Mouse (Mus musculus) erythroid progenitor cell, adult 5-6 weeks (primary cell): Measurements from ENCODE around the gene Cyp2d12. TPM values are rescaled to one million over a fixed set of nuclear protein-coding genes. Genes with fewer than 3 reads are reported as not detected.
"Not testable (repeated sequence)": the region's sequence is repeated elsewhere in the genome, so short reads cannot be mapped to it uniquely, and the experiment has no call there.

Experiments used
- ATAC-seq: replicated peaks from 2 replicates; pipeline ENCODE4 v1.8.0; 2016; ENCODE audit warnings: moderate number of reproducible peaks, mild to moderate bottlenecking, moderate TSS enrichment, inconsistent platforms; ENCODE audit not compliant: poor library complexity, low FRiP score, severe bottlenecking
- total RNA-seq, 2 experiments: library from RNA; stranded (forward) in 1 of 2; stranded (reverse) in 1 of 2; fragments of 150-400 nt in 1 of 2; fragments of 186-747, 209-891 nt in 1 of 2; gene quantifications; 2 replicates each; pipeline versions ENCODE4 v1.2.3 to v1.2.4; 2015 to 2017; ENCODE audit warnings: low replicate concordance in 2 of 2

Gene Cyp2d12
- total RNA-seq (2015; ENCODE audit: low replicate concordance) (not detected in 2 replicates), total RNA-seq (2017; ENCODE audit: low replicate concordance) (not detected in 2 replicates)

DNA sequence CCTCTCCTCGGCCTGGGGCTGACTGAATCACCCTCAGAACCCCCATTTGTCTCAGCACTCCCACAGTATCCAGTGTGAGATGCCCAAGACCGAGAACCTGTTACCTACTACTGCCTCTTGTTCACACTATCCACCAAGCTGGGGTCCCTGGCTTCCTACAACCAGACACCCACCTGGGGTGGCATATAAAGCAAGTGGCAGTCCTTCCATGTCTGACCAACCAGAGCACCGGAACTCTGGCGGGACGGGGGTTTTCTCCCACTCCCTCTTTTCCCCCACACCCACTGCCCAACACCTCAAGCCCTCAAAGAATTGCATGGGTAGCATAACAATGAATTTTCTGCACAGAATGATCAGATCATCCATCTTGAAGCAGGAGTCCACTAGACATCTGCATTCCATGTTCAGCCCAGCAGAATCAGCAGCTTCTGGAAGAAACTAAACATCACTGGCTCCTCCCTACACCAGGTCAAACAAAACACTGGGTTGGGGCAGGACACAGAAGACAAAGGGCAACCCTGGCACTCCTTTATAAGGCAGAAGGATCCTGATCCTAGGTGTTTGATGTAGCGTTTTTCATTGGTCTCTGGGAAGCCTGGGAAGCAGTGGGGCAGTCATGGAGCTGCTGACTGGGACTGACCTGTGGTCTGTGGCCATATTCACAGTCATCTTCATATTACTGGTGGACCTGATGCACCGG, at the start of gene Cyp2d12:
TSS of gene Cyp2d12 (plus strand) at position 542 of the 700 bp plus-strand sequence.
- ATAC-seq: no peak

DNA sequence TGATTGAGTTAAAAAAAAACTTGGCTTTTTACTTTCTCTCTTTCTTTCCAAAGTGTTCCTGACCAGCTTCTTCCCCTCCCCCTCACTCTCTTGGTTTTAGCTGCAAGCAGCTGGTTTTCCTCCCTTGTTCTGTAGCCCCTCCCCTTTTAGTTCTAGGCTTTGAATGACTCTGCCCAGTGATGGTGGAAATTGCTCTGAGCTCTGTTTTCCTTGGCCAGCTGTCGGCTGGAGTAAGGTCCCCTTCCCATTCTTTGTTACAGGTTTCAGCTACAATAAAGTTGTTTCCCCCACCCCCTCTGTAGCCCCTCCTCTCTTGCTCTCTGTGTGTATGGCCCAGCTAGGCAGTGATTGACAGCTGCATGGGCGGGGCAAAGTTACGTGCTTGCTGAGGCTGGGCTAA, 47.9 kb upstream of the Cyp2d12 start:
- ATAC-seq: no peak

DNA sequence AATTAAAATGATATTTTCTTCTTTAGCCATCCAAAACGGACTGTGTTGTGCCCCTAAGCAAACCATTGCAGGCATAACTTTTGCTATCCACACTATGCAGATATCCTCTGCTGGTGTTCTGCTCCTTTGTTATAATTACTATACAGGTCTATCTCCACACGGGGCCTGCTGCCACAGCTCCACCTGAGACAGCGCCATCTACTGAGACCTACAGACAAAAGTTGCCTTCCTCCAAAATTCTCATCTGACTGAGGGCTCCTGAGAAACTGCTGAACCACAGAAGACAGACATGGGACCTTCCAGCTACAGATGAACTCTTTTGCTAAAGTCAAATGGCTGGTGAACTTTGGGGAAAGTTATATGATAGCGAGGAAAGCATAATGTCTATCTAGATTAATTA, 47.1 kb upstream of the Cyp2d12 start:
- ATAC-seq: not testable (repeated sequence)

DNA sequence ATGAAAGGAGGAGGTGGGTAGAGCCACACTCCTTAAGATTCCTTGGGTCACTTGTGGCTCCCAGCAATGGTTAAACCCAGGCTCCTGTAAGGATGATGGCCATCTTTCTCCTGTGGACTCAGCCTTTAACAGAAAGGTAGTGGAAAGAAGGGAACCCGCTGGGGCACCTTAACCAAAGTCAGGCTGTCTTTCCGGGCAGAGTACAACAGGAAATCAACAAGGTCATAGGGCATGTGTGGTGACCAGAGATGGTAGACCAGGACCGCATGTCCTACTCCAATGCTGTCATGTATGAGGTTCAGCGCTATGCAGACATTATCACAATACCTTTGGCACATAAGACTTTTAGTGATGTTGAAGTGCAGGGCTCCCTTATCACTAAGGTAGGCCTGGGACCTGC, 45.4 kb upstream of the Cyp2d12 start:
- ATAC-seq: not testable (repeated sequence)

DNA sequence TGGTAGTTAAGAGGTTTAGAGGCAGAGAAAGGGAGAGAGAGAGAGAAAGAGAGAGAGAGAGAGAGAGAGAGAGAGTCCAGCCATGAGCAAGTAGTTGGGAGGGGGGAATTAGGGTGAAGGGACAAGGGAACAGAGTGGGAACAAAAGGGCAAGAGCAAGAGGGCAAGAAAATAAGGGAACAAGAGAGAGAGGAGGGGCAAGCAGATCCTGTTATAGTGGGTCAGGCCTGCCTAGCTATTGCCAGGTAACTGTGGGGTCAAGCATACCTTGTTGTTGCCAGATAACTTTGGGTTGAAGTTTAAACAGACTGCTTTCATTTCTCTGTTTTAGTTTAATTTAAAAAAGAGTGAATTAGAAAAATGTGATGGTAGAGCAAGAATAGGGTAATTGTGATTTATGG, 44.4 kb upstream of the Cyp2d12 start:
- not testable (repeated sequence) for ATAC-seq

DNA sequence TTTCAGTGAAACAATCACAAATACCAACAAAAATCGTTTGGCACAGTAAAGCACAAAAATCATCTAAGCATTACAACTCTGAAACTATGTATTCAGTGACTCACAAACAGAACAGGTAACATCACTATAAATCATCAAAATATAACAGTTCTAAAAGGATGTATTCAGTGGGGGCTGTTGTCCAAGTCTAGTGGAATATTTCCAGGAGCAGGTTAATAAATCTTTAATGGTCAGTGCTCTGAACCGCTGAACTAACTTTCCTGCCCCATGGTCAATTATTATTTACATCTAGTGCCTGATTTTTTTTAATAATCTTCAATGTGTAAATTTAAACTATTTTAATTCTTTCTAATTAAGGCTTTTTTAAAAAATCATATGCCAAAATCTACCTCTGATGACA, 42.8 kb upstream of the Cyp2d12 start:
- ATAC-seq: not testable (repeated sequence)

DNA sequence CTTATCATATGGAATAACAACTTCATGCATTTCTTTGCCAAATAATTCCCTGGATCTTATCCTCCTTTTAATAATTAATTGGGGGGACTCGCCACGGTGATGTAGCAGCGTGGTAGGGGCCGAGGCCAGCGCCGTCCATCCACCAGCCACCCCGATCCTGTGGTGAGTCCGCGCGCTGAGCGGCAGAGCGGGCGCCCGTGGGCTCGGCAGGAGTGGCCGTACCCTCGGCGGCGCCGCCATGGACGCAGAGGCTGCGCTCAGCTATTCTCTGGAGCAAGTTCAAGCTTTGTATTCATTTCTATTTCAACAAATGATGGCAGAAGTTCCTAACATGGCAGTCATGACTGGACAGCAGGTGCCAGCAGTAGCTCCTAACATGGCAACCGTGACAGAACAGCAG, 38.7 kb upstream of the Cyp2d12 start:
- ATAC-seq: peak; percentile 75

DNA sequence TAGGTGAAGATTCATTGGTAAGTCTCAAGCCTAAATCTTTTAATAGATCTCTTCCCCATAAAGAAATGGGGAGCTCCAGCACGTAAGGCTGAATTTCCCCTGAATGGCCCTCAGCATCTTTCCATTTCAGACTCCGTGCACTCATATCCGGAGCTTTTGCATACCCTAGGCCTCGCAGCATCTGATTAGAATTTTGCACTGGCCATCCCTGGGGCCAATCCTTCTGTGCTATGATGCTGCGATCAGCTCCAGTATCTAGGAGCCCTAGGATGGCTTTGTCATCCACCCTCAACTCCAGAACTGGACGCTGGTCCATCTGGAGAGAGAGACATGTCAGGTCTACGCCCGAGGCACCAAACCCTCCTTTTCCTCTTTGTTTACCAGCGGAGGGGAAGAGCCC, 27.5 kb upstream of the Cyp2d12 start:
- not testable (repeated sequence) for ATAC-seq

DNA sequence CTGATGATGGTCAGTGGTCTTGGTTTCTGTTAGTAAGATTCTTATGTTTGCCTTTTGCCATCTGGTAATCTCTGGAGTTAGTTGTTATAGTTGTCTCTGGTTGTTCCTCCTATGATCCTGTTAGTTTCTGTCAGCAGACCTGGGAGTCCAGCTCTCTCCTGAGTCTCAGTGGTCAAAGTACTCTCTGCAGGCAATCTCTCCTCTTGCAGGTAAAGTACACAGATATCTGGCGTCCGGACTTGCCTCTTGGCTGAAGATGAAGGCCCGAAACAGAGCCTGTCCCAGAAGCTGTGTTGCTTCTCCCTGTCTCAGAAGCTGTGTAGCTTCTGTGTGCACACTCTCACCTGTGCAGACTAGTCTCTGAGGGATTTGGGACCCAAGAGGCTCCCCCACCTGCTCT, 22.2 kb upstream of the Cyp2d12 start:
- ATAC-seq: not testable (repeated sequence)

DNA sequence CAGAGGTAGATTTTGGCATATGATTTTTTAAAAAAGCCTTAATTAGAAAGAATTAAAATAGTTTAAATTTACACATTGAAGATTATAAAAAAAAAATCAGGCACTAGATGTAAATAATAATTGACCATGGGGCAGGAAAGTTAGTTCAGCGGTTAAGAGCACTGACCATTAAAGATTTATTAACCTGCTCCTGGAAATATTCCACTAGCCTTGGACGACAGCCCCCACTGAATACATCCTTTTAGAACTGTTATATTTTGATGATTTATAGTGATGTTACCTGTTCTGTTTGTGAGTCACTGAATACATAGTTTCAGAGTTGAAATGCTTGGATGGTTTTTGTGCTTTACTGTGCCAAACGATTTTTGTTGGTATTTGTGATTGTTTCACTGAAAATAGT, 11.9 kb upstream of the Cyp2d12 start:
- not testable (repeated sequence) for ATAC-seq

DNA sequence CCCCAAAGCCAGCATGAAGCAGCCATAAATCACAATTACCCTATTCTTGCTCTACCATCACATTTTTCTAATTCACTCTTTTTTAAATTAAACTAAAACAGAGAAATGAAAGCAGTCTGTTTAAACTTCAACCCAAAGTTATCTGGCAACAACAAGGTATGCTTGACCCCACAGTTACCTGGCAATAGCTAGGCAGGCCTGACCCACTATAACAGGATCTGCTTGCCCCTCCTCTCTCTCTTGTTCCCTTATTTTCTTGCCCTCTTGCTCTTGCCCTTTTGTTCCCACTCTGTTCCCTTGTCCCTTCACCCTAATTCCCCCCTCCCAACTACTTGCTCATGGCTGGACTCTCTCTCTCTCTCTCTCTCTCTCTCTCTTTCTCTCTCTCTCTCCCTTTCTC, 10.3 kb upstream of the Cyp2d12 start:
- ATAC-seq: not testable (repeated sequence)

DNA sequence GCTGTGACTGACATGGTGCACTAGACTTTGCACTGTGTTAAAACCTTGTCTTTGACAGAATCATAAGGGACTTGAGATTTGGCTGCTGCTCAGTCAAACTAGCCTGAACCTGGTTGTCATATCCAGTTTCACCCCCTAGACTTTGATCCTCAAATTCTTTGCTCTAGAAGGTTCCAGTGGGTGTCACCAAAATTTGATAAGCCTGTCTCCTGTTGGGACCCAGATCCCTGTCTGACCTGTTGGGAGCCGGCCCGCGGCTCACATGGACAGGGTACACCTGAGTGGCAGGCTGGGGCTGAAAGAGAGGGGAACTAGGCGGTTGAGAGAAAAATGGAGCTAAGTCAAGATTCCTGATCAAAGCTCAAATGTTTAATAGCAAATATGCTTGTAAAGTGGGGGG, 7.1 kb upstream of the Cyp2d12 start:
- ATAC-seq: not testable (repeated sequence)

DNA sequence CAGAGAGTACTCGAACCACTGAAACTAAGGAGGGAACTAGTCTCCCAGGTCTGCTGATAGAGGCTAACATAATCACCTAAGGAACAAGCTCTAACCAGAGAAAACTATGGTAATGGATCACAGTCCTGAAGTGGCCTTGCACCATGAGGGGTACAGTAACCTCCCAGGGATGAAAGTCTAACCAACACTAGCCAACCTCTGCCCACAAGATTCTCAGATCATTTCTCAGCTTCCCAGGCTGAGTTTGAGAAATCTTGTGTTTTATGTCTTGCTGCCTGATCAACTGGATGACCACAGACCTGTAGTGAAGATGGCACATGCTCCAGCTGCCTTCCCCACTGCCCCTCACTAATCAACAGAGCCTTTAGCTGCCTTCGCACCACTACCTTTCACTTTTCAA, 1.7 kb upstream of the Cyp2d12 start:
- not testable (repeated sequence) for ATAC-seq

DNA sequence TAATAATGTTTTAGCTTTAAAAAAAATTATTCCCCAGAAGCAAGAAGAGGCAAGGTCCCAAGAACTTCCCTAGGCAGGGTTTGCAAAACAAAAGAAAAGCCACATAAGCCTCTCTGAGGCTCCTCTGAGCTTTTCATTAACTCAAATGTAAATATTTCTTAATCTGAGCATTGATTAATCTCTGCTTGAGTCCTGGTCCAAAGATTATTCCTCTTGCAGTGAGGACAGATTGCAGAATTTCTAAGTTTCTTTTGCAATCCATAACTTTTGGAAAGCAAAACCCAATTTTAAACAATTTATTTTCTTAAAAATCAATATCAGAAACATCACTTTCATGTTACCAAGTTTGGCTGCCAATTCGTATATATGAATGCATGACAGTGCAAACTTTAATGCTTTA, 18.0 kb downstream of the Cyp2d12 start:
- ATAC-seq: no peak

DNA sequence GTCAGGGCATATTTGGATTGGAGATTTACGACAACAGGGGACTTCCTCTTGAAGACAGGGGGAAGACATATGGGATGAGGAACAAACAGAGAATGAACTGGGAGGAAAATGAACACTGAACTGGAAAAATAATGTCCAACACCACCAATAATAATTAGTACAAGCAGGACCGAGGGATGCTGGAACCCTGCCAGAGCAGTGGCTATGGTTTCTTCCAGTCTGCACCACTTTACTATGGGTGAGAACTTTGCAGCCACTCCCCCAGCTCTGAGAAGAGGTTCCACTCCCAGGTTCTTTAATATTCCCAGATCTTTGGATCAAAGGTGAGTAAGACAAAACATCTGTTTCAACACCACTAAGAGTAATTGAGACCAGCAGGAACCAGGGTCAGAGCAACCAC, 24.2 kb downstream of the Cyp2d12 start:
- ATAC-seq: no peak

DNA sequence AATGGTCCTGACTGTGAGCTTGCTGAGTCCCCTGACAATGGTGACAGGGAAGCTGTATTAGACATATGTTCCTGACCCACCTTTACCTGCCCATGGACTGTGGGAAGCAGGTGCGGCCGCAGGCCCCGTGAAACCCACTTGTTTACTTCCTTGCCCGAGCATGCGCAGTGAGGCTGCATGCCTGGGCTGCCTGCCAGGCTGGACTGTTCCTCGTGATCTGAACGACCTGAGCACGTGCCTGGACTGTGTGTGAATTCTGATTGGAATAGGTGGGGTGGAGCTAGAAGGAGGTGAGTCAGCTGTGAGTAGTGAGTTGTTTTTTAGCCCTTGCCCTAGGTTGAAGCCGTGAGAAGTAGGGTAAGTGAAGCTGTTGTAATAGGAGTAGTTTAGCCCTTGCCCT, 27.7 kb downstream of the Cyp2d12 start:
- no peak for ATAC-seq

Other genes with a start within 250 kb of the Cyp2d12 start
- gene Naga, start 216.1 kb upstream of the Cyp2d12 start, total RNA-seq (2015; ENCODE audit: low replicate concordance): 119 and 154 TPM in 2 replicates
- gene Naga, start 216.1 kb upstream of the Cyp2d12 start, total RNA-seq (2017; ENCODE audit: low replicate concordance): 62.6 and 69.7 TPM in 2 replicates
- gene Pheta2, start 216.1 kb upstream of the Cyp2d12 start, total RNA-seq (2015; ENCODE audit: low replicate concordance): 88.4 and 89.0 TPM in 2 replicates
- gene Pheta2, start 216.1 kb upstream of the Cyp2d12 start, total RNA-seq (2017; ENCODE audit: low replicate concordance): 85.0 and 97.9 TPM in 2 replicates
- gene Smdt1, start 216.1 kb upstream of the Cyp2d12 start, total RNA-seq (2015; ENCODE audit: low replicate concordance): 137 and 202 TPM in 2 replicates
- 52.8 and 71.0 TPM in 2 replicates for gene Smdt1, start 216.1 kb upstream of the Cyp2d12 start, total RNA-seq (2017; ENCODE audit: low replicate concordance)
- 91.4 and 203 TPM in 2 replicates for gene Ndufa6, start 200.8 kb upstream of the Cyp2d12 start, total RNA-seq (2015; ENCODE audit: low replicate concordance)
- gene Ndufa6, start 200.8 kb upstream of the Cyp2d12 start, total RNA-seq (2017; ENCODE audit: low replicate concordance): 31.5 and 64.6 TPM in 2 replicates
- gene Cyp2d22, start 174.8 kb upstream of the Cyp2d12 start, total RNA-seq (2015; ENCODE audit: low replicate concordance): not detected in 2 replicates
- not detected in 2 replicates for gene Cyp2d22, start 174.8 kb upstream of the Cyp2d12 start, total RNA-seq (2017; ENCODE audit: low replicate concordance)
- gene Cyp2d11, start 161.1 kb upstream of the Cyp2d12 start, total RNA-seq (2015; ENCODE audit: low replicate concordance): not detected in 2 replicates
- gene Cyp2d11, start 161.1 kb upstream of the Cyp2d12 start, total RNA-seq (2017; ENCODE audit: low replicate concordance): not detected in 2 replicates
- not detected in 2 replicates for gene Cyp2d10, start 147.9 kb upstream of the Cyp2d12 start, total RNA-seq (2015; ENCODE audit: low replicate concordance)
- not detected in 2 replicates for gene Cyp2d10, start 147.9 kb upstream of the Cyp2d12 start, total RNA-seq (2017; ENCODE audit: low replicate concordance)
- not detected in 2 replicates for gene Cyp2d9, start 121.6 kb upstream of the Cyp2d12 start, total RNA-seq (2015; ENCODE audit: low replicate concordance)
- gene Cyp2d9, start 121.6 kb upstream of the Cyp2d12 start, total RNA-seq (2017; ENCODE audit: low replicate concordance): not detected in 2 replicates
- not detected in 2 replicates for gene Cyp2d34, start 65.9 kb downstream of the Cyp2d12 start, total RNA-seq (2015; ENCODE audit: low replicate concordance)
- gene Cyp2d34, start 65.9 kb downstream of the Cyp2d12 start, total RNA-seq (2017; ENCODE audit: low replicate concordance): not detected in 2 replicates
- gene Cyp2d40, start 209.1 kb downstream of the Cyp2d12 start, total RNA-seq (2015; ENCODE audit: low replicate concordance): not detected in 2 replicates
- not detected in 2 replicates for gene Cyp2d40, start 209.1 kb downstream of the Cyp2d12 start, total RNA-seq (2017; ENCODE audit: low replicate concordance)
- gene Cyp2d26, start 239.2 kb downstream of the Cyp2d12 start, total RNA-seq (2015; ENCODE audit: low replicate concordance): not detected in 2 replicates
- not detected in 2 replicates for gene Cyp2d26, start 239.2 kb downstream of the Cyp2d12 start, total RNA-seq (2017; ENCODE audit: low replicate concordance)